Mouse (Mus musculus) myocyte (in vitro differentiated cells): ENCODE results near the gene Sept12. TPM values are rescaled to one million over a fixed set of nuclear protein-coding genes. Genes with fewer than 3 reads are reported as not detected.

Experiments used
- H3K27me3 ChIP-seq: one replicate; pipeline ENCODE4 v1.6.1; 2011; ENCODE audit not compliant: control insufficient read depth, insufficient read depth, insufficient read length
- H3K36me3 ChIP-seq: one replicate; pipeline ENCODE4 v1.6.1; 2011; ENCODE audit not compliant: control insufficient read depth, insufficient read depth
- H3K4me2 ChIP-seq: one replicate; pipeline ENCODE4 v1.6.1; 2011; ENCODE audit warnings: low read depth, control low read depth
- H3K4me3 ChIP-seq: one replicate; pipeline ENCODE4 v1.5.1; 2011; ENCODE audit warnings: mild to moderate bottlenecking, control low read depth, moderate library complexity
- H3K79me2 ChIP-seq: one replicate; pipeline ENCODE4 v1.6.1; 2011; ENCODE audit not compliant: control insufficient read depth, insufficient read depth
- H3ac ChIP-seq: one replicate; pipeline ENCODE4 v1.6.1; 2011; ENCODE audit not compliant: control insufficient read depth, insufficient read length
- CEBPB ChIP-seq: IDR thresholded peaks from 2 replicates; pipeline ENCODE4 v1.6.1; 2011; ENCODE audit warnings: mild to moderate bottlenecking, moderate library complexity; ENCODE audit not compliant: poor library complexity, insufficient read depth, severe bottlenecking
- E2F4 ChIP-seq: IDR thresholded peaks from one replicate; pipeline ENCODE4 v1.6.1; 2011; ENCODE audit warnings: mild to moderate bottlenecking, control low read depth, moderate library complexity; ENCODE audit not compliant: insufficient read depth
- MAX ChIP-seq: IDR thresholded peaks from one replicate; pipeline ENCODE4 v1.6.1; 2011; ENCODE audit warnings: low read depth, mild to moderate bottlenecking, control low read depth
- MYOD1 ChIP-seq, 3 experiments: IDR thresholded peaks; one replicate each; pipeline ENCODE4 v1.6.1; 2011; ENCODE audit warnings: control low read depth in 2 of 3, low read depth in 2 of 3, mild to moderate bottlenecking in 2 of 3, moderate library complexity in 1 of 3; ENCODE audit not compliant: insufficient read length in 2 of 3, control insufficient read depth in 1 of 3
- MYOG ChIP-seq, 3 experiments: IDR thresholded peaks; one replicate each; pipeline ENCODE4 v1.6.1; 2011; ENCODE audit warnings: control low read depth in 2 of 3, low read depth in 2 of 3, mild to moderate bottlenecking in 2 of 3; ENCODE audit not compliant: insufficient read length in 2 of 3, control insufficient read depth in 1 of 3, insufficient read depth in 1 of 3
- POLR2A ChIP-seq: IDR thresholded peaks from one replicate; pipeline ENCODE4 v1.6.1; 2011; ENCODE audit warnings: low read depth, mild to moderate bottlenecking, control low read depth, moderate library complexity; ENCODE audit not compliant: insufficient read length
- POLR2AphosphoS2 ChIP-seq: IDR thresholded peaks from one replicate; pipeline ENCODE4 v1.6.1; 2011; ENCODE audit warnings: low read depth, control low read depth; ENCODE audit not compliant: insufficient read length
- REST ChIP-seq: IDR thresholded peaks from one replicate; pipeline ENCODE4 v1.6.1; 2011; ENCODE audit warnings: mild to moderate bottlenecking, control low read depth, moderate library complexity; ENCODE audit not compliant: insufficient read depth, insufficient read length
- SRF ChIP-seq: IDR thresholded peaks from one replicate; pipeline ENCODE4 v1.6.1; 2011; ENCODE audit warnings: low read depth; ENCODE audit not compliant: control insufficient read depth, insufficient read length
- TCF12 ChIP-seq: IDR thresholded peaks from one replicate; pipeline ENCODE4 v1.6.1; 2011; ENCODE audit warnings: mild to moderate bottlenecking, control low read depth; ENCODE audit not compliant: poor library complexity, insufficient read depth, severe bottlenecking
- TCF3 ChIP-seq: IDR thresholded peaks from one replicate; pipeline ENCODE4 v1.6.1; 2011; ENCODE audit warnings: low read depth, control low read depth; ENCODE audit not compliant: insufficient read length
- USF1 ChIP-seq: IDR thresholded peaks from one replicate; pipeline ENCODE4 v1.6.1; 2011; ENCODE audit warnings: low read depth, mild to moderate bottlenecking, control low read depth, moderate library complexity
- polyA plus RNA-seq: library from polyadenylated mRNA; unstranded; fragments of >200 nt; fragmentation: generic; extraction: Trizol; gene quantifications from one replicate; pipeline ENCODE4 v1.2.1, GENCODE M21; 2012; ENCODE audit warnings: missing spikeins

The Sept12 gene
- polyA plus RNA-seq, 1 experiment, result 0.04 TPM

DNA sequence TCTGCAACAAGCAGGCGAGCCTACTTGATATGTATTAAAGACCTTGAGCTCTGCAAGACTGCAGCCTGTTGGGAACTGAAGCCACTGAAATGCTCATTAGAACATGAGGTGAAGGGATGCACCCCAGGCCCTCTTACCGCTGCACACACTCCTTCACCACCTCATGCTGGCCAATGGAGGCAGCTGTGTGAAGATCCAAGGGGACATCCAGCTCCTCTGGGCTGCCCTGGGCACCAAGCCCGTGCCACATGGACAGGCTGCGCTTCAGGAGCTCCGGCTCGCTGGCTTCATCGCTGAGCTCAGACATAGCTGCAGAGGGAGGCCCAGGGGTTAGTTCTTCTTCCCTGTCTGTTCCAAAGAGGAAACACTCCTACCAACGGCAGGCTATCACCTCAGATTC lies 37.4 kb downstream of the Sept12 start:
- TF ChIP-seq TCF3 (no peak), MYOD1 (IDR thresholded peaks at IDR 0.05; ENCODE audit: control insufficient read depth in 1 of 3, insufficient read length in 2 of 3, low read depth in 2 of 3) (no peak), TCF12 (no peak), USF1 (no peak), E2F4 (no peak), MAX (no peak), SRF (no peak), POLR2A (no peak), POLR2AphosphoS2 (no peak), MYOG (IDR thresholded peaks at IDR 0.05; ENCODE audit: control insufficient read depth in 1 of 3, insufficient read depth in 1 of 3, insufficient read length in 2 of 3, low read depth in 2 of 3) (no peak), CEBPB (no peak), REST (no peak)
- no peak overlapping the region for H3K4me2 ChIP-seq
- H3K79me2 ChIP-seq, result peaks cover 41% of the 10 kb centered on the region
- H3K4me3 ChIP-seq, result no peak overlapping the region
- H3ac ChIP-seq, result no peak overlapping the region
- H3K27me3 ChIP-seq, result no peaks in the 10 kb centered on the region
- H3K36me3 ChIP-seq, result peaks cover 10% of the 10 kb centered on the region

DNA sequence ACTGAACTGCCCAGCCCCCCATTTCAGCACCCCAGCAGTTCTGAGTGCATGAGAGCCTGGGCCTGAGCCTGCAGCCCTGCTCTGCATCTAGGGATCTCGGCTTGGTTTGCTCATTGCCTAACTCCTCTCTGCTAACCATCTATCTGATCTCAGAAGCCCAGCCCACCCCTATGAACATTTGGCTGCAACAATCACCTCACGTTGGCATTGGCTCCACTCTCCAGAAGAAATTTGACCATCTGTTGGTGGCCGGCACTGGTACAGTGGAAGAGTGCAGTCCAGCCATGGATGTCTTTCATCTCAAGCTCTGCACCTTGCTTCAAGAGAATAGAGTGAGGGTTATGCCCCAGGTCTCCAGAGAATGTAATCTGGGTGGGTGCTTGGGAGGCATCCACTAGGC lies 40.2 kb downstream of the Sept12 start:
- Histone ChIP-seq H3K27me3 (no peaks in the 10 kb centered on the region), H3K36me3 (peaks cover 27% of the 10 kb centered on the region), H3K4me3 (no peak overlapping the region), H3ac (no peak overlapping the region), H3K79me2 (peaks cover 27% of the 10 kb centered on the region), H3K4me2 (no peak overlapping the region)
- TF ChIP-seq CEBPB (no peak), TCF12 (no peak), TCF3 (no peak), REST (no peak), E2F4 (no peak), MYOD1 (IDR thresholded peaks at IDR 0.05; ENCODE audit: control insufficient read depth in 1 of 3, insufficient read length in 2 of 3, low read depth in 2 of 3) (no peak), SRF (no peak), USF1 (no peak), POLR2AphosphoS2 (no peak), POLR2A (no peak), MYOG (IDR thresholded peaks at IDR 0.05; ENCODE audit: control insufficient read depth in 1 of 3, insufficient read depth in 1 of 3, insufficient read length in 2 of 3, low read depth in 2 of 3) (no peak), MAX (no peak)

DNA sequence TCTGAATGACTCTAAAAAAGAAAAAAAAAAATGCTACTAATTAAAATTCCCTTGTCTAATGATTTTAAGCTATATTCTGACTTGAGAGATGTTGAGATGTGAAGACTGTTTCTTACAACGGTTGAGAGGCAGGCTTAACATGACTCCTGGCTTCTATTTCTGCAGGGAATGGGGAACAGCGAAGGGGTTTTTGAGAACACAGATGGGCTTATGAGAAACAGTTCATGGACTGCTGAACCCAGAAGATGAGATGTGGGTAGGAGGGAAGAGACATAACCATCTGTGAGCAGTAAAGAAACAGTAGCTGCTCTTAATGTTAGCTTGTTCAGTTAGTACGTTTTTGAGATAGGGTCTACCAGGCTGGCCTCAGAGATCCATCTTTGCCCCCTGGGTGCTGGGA lies 41.0 kb downstream of the Sept12 start:
- Histone ChIP-seq H3K36me3 (peaks cover 31% of the 10 kb centered on the region), H3K4me3 (no peak overlapping the region), H3K4me2 (no peak overlapping the region), H3ac (no peak overlapping the region), H3K79me2 (peaks cover 18% of the 10 kb centered on the region), H3K27me3 (no peaks in the 10 kb centered on the region)
- no peak for TF ChIP-seq USF1
- TF ChIP-seq MAX, result no peak
- TF ChIP-seq E2F4, result no peak
- TF ChIP-seq TCF12, result no peak
- TF ChIP-seq CEBPB, result no peak
- TF ChIP-seq MYOD1 (IDR thresholded peaks at IDR 0.05; ENCODE audit: control insufficient read depth in 1 of 3, insufficient read length in 2 of 3, low read depth in 2 of 3), result no peak
- no peak for TF ChIP-seq POLR2A
- no peak for TF ChIP-seq SRF

DNA sequence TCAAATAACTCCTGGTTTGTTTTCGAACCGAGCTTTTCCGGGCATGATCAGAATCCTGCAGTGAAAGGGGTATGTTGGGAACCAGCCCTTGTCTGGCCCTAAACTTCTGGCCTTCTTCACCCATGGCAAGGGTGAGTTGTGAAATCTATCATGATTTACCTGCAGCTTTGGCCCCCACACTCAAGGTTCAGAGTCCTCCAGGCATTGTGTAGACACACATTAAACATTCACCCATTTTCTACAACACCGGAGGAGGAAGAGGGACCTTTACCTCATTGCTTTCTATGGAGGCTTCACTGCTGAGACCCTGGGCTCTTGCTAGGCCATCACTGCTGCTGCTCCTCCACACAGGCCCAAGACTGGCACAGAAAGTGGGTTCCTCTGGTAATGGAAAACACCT lies 50.3 kb downstream of the Sept12 start:
- TF ChIP-seq TCF12 (no peak), CEBPB (no peak), MAX (no peak)
- H3K36me3 ChIP-seq, result peaks cover 26% of the 10 kb centered on the region
- no peak overlapping the region for H3ac ChIP-seq
- H3K4me3 ChIP-seq, result no peak overlapping the region
- H3K4me2 ChIP-seq, result no peak overlapping the region
- no peaks in the 10 kb centered on the region for H3K79me2 ChIP-seq
- H3K27me3 ChIP-seq, result no peaks in the 10 kb centered on the region

DNA sequence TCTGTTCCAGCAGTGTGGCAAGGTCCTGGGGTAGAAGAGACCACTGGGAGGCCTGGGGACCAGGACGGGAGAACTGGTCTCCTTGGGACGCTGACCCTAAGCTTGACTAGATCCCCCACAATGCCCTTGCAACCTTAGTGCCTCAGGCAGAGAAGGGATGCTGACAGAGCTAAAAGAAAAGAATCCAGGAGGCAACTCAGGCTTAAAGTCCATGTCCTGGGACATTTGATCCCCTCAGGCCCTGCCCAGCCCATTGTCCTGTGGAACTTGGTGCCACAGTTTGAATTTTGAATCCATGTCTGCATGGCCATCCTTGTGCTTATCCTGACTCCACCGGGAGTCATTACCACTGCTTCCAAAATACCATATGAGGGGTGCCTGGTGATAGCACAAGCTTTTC lies 51.5 kb downstream of the Sept12 start:
- no peak overlapping the region for H3K4me3 ChIP-seq
- no peak for TF ChIP-seq E2F4
- TF ChIP-seq TCF12, result no peak
- no peak for TF ChIP-seq CEBPB
- TF ChIP-seq SRF, result no peak
- TF ChIP-seq MYOD1 (IDR thresholded peaks at IDR 0.05; ENCODE audit: control insufficient read depth in 1 of 3, insufficient read length in 2 of 3, low read depth in 2 of 3), result no peak
- TF ChIP-seq TCF3, result no peak
- TF ChIP-seq MYOG (IDR thresholded peaks at IDR 0.05; ENCODE audit: control insufficient read depth in 1 of 3, insufficient read depth in 1 of 3, insufficient read length in 2 of 3, low read depth in 2 of 3), result no peak
- no peak for TF ChIP-seq MAX
- no peak for TF ChIP-seq POLR2A
- no peak for TF ChIP-seq USF1
- TF ChIP-seq REST, result no peak
- H3K27me3 ChIP-seq, result no peaks in the 10 kb centered on the region
- no peak overlapping the region for H3ac ChIP-seq
- no peaks in the 10 kb centered on the region for H3K79me2 ChIP-seq
- H3K36me3 ChIP-seq, result peaks cover 33% of the 10 kb centered on the region
- no peak overlapping the region for H3K4me2 ChIP-seq
